Mouse (Mus musculus): Measurements from ENCODE around the gene Camk2d. TPM values are rescaled to one million over a fixed set of nuclear protein-coding genes. Genes with fewer than 3 reads are reported as not detected.

The Camk2d gene
- polyA plus RNA-seq (2016; fragmentation: Nextera tagmentation; extraction: Ambion mirVana) = 125 and 136 TPM in 2 replicates

- Histone ChIP-seq H3K27ac (ENCODE audit: poor library complexity, severe bottlenecking) (peak within 1 kb of the TSS; percentile 99), H3K4me2 (peak within 1 kb of the TSS; percentile 91), H3K9ac (peak within 1 kb of the TSS; percentile 98), H3K4me1 (replicated peaks) (peaks cover 13% of the 10 kb centered on the region; the same call in 1 of the 2 replicates), H3K9me3 (replicated peaks) (no peaks in the 10 kb centered on the region), H3K36me3 (peaks cover 8% of the 10 kb centered on the region), H3K27me3 (replicated peaks) (no peaks in the 10 kb centered on the region), H3K4me3 (peak within 1 kb of the TSS; percentile 95)
- ATAC-seq (ENCODE audit: insufficient number of reproducible peaks, low FRiP score) = peak; percentile 90
- WGBS = under 1% methylated on average over 16 of the region's 16 CpGs
These were observed at the start of gene Camk2d for GRCm38 (mm10) chr3:126596086-126596485. Camk2d (plus strand) TSS chr3:126596302.

- no peak overlapping the region for H3K4me3 ChIP-seq
- no peak overlapping the region for H3K27ac ChIP-seq (ENCODE audit: poor library complexity, severe bottlenecking)
- no peaks in the 10 kb centered on the region for H3K27me3 ChIP-seq (replicated peaks)
- H3K4me2 ChIP-seq = no peak overlapping the region
- no peak overlapping the region for H3K9ac ChIP-seq
- no peaks in the 10 kb centered on the region for H3K9me3 ChIP-seq (replicated peaks)
- no peaks in the 10 kb centered on the region for H3K36me3 ChIP-seq
- no peak for ATAC-seq (ENCODE audit: insufficient number of reproducible peaks, low FRiP score)
- H3K4me1 ChIP-seq (replicated peaks) = no peaks in the 10 kb centered on the region
These were observed 48.2 kb upstream of the Camk2d start for GRCm38 (mm10) chr3:126547941-126548340.

GRCm38 (mm10) chr3:126563646-126564045, 32.5 kb upstream of the Camk2d start:
- ATAC-seq (ENCODE audit: insufficient number of reproducible peaks, low FRiP score) = no peak
- Histone ChIP-seq H3K4me3 (no peak overlapping the region), H3K27me3 (replicated peaks) (no peaks in the 10 kb centered on the region), H3K27ac (ENCODE audit: poor library complexity, severe bottlenecking) (no peak overlapping the region), H3K4me2 (no peak overlapping the region), H3K9me3 (replicated peaks) (peaks cover 3% of the 10 kb centered on the region; the same call in 1 of the 2 replicates), H3K36me3 (no peaks in the 10 kb centered on the region), H3K4me1 (replicated peaks) (no peaks in the 10 kb centered on the region), H3K9ac (no peak overlapping the region)
- 77% methylated on average over 2 of the region's 2 CpGs for WGBS

- ATAC-seq (ENCODE audit: insufficient number of reproducible peaks, low FRiP score) = no peak
- Histone ChIP-seq H3K9ac (no peak overlapping the region), H3K4me2 (no peak overlapping the region), H3K36me3 (no peaks in the 10 kb centered on the region), H3K27ac (ENCODE audit: poor library complexity, severe bottlenecking) (no peak overlapping the region), H3K4me1 (replicated peaks) (no peaks in the 10 kb centered on the region), H3K27me3 (replicated peaks) (no peaks in the 10 kb centered on the region), H3K9me3 (replicated peaks) (peaks cover 3% of the 10 kb centered on the region; the same call in 1 of the 2 replicates), H3K4me3 (no peak overlapping the region)
- 74% methylated on average over 1 of the region's 1 CpGs for WGBS
These were observed 25.5 kb upstream of the Camk2d start for GRCm38 (mm10) chr3:126570628-126571027.

- ATAC-seq (ENCODE audit: insufficient number of reproducible peaks, low FRiP score) = no peak
- no peaks in the 10 kb centered on the region for H3K9me3 ChIP-seq (replicated peaks)
- H3K36me3 ChIP-seq = no peaks in the 10 kb centered on the region
- 74% methylated on average over 5 of the region's 5 CpGs for WGBS
- no peak overlapping the region for H3K4me2 ChIP-seq
- H3K4me1 ChIP-seq (replicated peaks) = no peaks in the 10 kb centered on the region
- H3K9ac ChIP-seq = no peak overlapping the region
- no peak overlapping the region for H3K4me3 ChIP-seq
- H3K27me3 ChIP-seq (replicated peaks) = no peaks in the 10 kb centered on the region
- no peak overlapping the region for H3K27ac ChIP-seq (ENCODE audit: poor library complexity, severe bottlenecking)
These were observed 23.2 kb upstream of the Camk2d start for GRCm38 (mm10) chr3:126572915-126573314.

- Histone ChIP-seq H3K27ac (ENCODE audit: poor library complexity, severe bottlenecking) (no peak overlapping the region), H3K4me1 (replicated peaks) (no peaks in the 10 kb centered on the region), H3K4me2 (no peak overlapping the region), H3K9me3 (replicated peaks) (no peaks in the 10 kb centered on the region), H3K36me3 (no peaks in the 10 kb centered on the region), H3K9ac (no peak overlapping the region), H3K4me3 (no peak overlapping the region), H3K27me3 (replicated peaks) (no peaks in the 10 kb centered on the region)
- 52% methylated on average over 2 of the region's 2 CpGs for WGBS
- ATAC-seq (ENCODE audit: insufficient number of reproducible peaks, low FRiP score) = no peak
These were observed 20.2 kb upstream of the Camk2d start for GRCm38 (mm10) chr3:126575927-126576326.

- no peaks in the 10 kb centered on the region for H3K36me3 ChIP-seq
- H3K27me3 ChIP-seq (replicated peaks) = no peaks in the 10 kb centered on the region
- no peaks in the 10 kb centered on the region for H3K4me1 ChIP-seq (replicated peaks)
- no peak for ATAC-seq (ENCODE audit: insufficient number of reproducible peaks, low FRiP score)
- no peak overlapping the region for H3K4me2 ChIP-seq
- H3K9ac ChIP-seq = no peak overlapping the region
- H3K27ac ChIP-seq (ENCODE audit: poor library complexity, severe bottlenecking) = no peak overlapping the region
- no peak overlapping the region for H3K4me3 ChIP-seq
- H3K9me3 ChIP-seq (replicated peaks) = no peaks in the 10 kb centered on the region
- 73% methylated on average over 3 of the region's 3 CpGs for WGBS
These were observed 10.0 kb upstream of the Camk2d start for GRCm38 (mm10) chr3:126586134-126586533.

- no peaks in the 10 kb centered on the region for H3K9me3 ChIP-seq (replicated peaks)
- H3K4me1 ChIP-seq (replicated peaks) = no peaks in the 10 kb centered on the region
- no peak overlapping the region for H3K4me3 ChIP-seq
- H3K27ac ChIP-seq (ENCODE audit: poor library complexity, severe bottlenecking) = no peak overlapping the region
- WGBS = 78% methylated on average over 3 of the region's 3 CpGs
- no peaks in the 10 kb centered on the region for H3K27me3 ChIP-seq (replicated peaks)
- no peak overlapping the region for H3K9ac ChIP-seq
- no peaks in the 10 kb centered on the region for H3K36me3 ChIP-seq
- ATAC-seq (ENCODE audit: insufficient number of reproducible peaks, low FRiP score) = no peak
- H3K4me2 ChIP-seq = no peak overlapping the region
These were observed 8.6 kb upstream of the Camk2d start for GRCm38 (mm10) chr3:126587477-126587876.

- no peak for ATAC-seq (ENCODE audit: insufficient number of reproducible peaks, low FRiP score)
- H3K9me3 ChIP-seq (replicated peaks) = no peaks in the 10 kb centered on the region
- WGBS = 85% methylated on average over 7 of the region's 7 CpGs
- H3K4me1 ChIP-seq (replicated peaks) = no peaks in the 10 kb centered on the region
- no peak overlapping the region for H3K27ac ChIP-seq (ENCODE audit: poor library complexity, severe bottlenecking)
- no peak overlapping the region for H3K4me3 ChIP-seq
- H3K9ac ChIP-seq = no peak overlapping the region
- H3K27me3 ChIP-seq (replicated peaks) = no peaks in the 10 kb centered on the region
- no peaks in the 10 kb centered on the region for H3K36me3 ChIP-seq
- no peak overlapping the region for H3K4me2 ChIP-seq
These were observed 6.5 kb upstream of the Camk2d start for GRCm38 (mm10) chr3:126589556-126589955.

- Histone ChIP-seq H3K4me1 (replicated peaks) (peaks cover 8% of the 10 kb centered on the region; the same call in 1 of the 2 replicates), H3K4me2 (no peak overlapping the region), H3K9me3 (replicated peaks) (no peaks in the 10 kb centered on the region), H3K27me3 (replicated peaks) (no peaks in the 10 kb centered on the region), H3K9ac (no peak overlapping the region), H3K4me3 (no peak overlapping the region), H3K36me3 (peaks cover 2% of the 10 kb centered on the region; the same call in 1 of the 2 replicates), H3K27ac (ENCODE audit: poor library complexity, severe bottlenecking) (peak overlapping the region; percentile 99)
- no peak for ATAC-seq (ENCODE audit: insufficient number of reproducible peaks, low FRiP score)
- WGBS = 76% methylated on average over 4 of the region's 4 CpGs
These were observed 646 bp upstream of the Camk2d start for GRCm38 (mm10) chr3:126595456-126595855.

GRCm38 (mm10) chr3:126596491-126597160, 524 bp downstream of the Camk2d start:
- H3K4me2 ChIP-seq = peak overlapping the region; percentile 91
- H3K4me1 ChIP-seq (replicated peaks) = peaks cover 13% of the 10 kb centered on the region; the same call in 1 of the 2 replicates
- no peaks in the 10 kb centered on the region for H3K9me3 ChIP-seq (replicated peaks)
- peak overlapping the region; percentile 95 for H3K4me3 ChIP-seq
- H3K27ac ChIP-seq (ENCODE audit: poor library complexity, severe bottlenecking) = peak overlapping the region; percentile 99
- WGBS = under 1% methylated on average over 68 of the region's 69 CpGs
- peak; percentile 90 for ATAC-seq (ENCODE audit: insufficient number of reproducible peaks, low FRiP score)
- no peaks in the 10 kb centered on the region for H3K27me3 ChIP-seq (replicated peaks)
- H3K9ac ChIP-seq = peak overlapping the region; percentile 98
- peaks cover 12% of the 10 kb centered on the region for H3K36me3 ChIP-seq

Measured in heart, embryonic 12.5 days (tissue).